Mouse (Mus musculus): Measurements from ENCODE around the gene Hyal2. TPM values are rescaled to one million over a fixed set of nuclear protein-coding genes. Genes with fewer than 3 reads are reported as not detected.
A peak's percentile ranks its signal among the peaks of the same experiment; 100 is the strongest.
"Not testable (repeated sequence)": the region's sequence is repeated elsewhere in the genome, so short reads cannot be mapped to it uniquely, and the experiment has no call there.

Hyal2 gene
- polyA plus RNA-seq, 1 experiment from 2014 or later, result 82.9 TPM

DNA sequence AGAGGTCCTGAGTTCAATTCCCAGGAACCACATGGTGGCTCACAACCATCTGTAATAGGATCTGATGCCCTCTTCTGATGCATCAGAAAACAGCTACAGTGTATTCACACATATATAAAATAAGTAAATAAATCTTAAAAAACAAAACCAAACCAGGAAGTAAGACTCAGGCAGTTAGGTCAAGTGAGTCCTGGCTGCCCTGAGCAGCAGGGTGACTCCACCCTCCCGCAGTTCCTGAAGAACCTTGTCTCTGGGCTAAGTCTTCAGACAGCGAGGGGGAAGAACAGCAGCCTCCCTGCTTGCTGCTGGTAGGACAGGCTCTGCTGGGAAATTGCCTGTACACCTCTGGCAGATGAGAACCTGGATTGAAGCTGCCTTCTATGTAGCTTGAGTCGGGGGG, 11.4 kb upstream of the Hyal2 start:
- 80% methylated on average over 3 of the region's 3 CpGs for WGBS
- no peaks in the 10 kb centered on the region for H3K9me3 ChIP-seq
- H3K9ac ChIP-seq, result no peak overlapping the region

DNA sequence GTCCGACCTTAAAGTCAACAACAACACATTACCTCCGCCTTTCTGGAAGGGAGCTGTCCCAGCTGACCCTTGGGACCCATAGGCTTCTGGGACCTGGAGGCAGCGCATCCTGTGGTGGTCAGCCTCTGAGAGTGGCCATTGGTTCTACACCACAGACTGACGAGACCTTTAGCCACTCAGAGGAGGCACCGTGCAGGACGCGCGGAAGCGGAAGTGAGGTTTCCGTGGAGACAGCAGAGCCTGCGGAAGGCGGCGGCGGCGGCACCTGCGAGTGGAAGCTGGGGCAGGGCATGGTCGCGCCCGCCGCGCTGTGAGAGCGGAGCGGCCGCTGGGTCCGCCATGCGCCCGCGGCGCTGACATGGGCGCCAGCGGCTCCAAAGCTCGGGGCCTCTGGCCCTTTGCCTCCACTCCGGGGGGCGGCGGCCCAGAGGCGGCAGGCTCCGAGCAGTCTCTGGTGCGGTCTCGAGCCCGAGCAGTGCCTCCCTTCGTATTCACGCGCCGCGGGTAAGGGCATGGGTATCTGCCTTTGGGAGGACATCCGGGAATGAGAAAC, 4.6 kb upstream of the Hyal2 start, which contains the start of gene Tusc2:
Tusc2 (plus strand) TSS at position 227 of the 553 bp plus-strand sequence.
- Histone ChIP-seq H3K4me1 (peaks cover 36% of the 10 kb centered on the region), H3K27me3 (replicated peaks) (no peaks in the 10 kb centered on the region), H3K27ac (peak within 1 kb of the TSS; percentile 79), H3K36me3 (replicated peaks) (peaks cover 41% of the 10 kb centered on the region), H3K9ac (peak within 1 kb of the TSS; percentile 91), H3K4me3 (peak within 1 kb of the TSS; percentile 95), H3K4me2 (peak within 1 kb of the TSS; percentile 73), H3K9me3 (no peaks in the 10 kb centered on the region)
- under 1% methylated on average over 46 of the region's 46 CpGs for WGBS
- ATAC-seq (replicated peaks), result peak; percentile 94

More for the DNA sequence above, 11.4 kb upstream of the Hyal2 start:
- Histone ChIP-seq H3K27ac (no peak overlapping the region), H3K27me3 (replicated peaks) (peaks cover 20% of the 10 kb centered on the region), H3K36me3 (replicated peaks) (peaks cover 35% of the 10 kb centered on the region), H3K4me1 (peaks cover 40% of the 10 kb centered on the region), H3K4me2 (peak overlapping the region; percentile 89), H3K4me3 (no peak overlapping the region)
- ATAC-seq (replicated peaks), result no peak

GRCm38 (mm10) chr9:107565556-107565955, 2.2 kb upstream of the Hyal2 start:
- not testable (repeated sequence) for H3K27ac ChIP-seq; H3K4me3 ChIP-seq; H3K27me3 ChIP-seq (replicated peaks); H3K9me3 ChIP-seq; H3K9ac ChIP-seq; ATAC-seq (replicated peaks)
- H3K36me3 ChIP-seq (replicated peaks), result peaks cover 21% of the 10 kb centered on the region; the same call in 1 of the 2 replicates
- 55% methylated on average over 5 of the region's 5 CpGs for WGBS
- H3K4me1 ChIP-seq, result peaks cover 49% of the 10 kb centered on the region
- H3K4me2 ChIP-seq, result peak overlapping the region; percentile 12

- Histone ChIP-seq H3K27me3 (replicated peaks) (no peaks in the 10 kb centered on the region), H3K4me2 (no peak overlapping the region), H3K27ac (no peak overlapping the region), H3K4me3 (no peak overlapping the region), H3K9ac (no peak overlapping the region), H3K9me3 (no peaks in the 10 kb centered on the region), H3K4me1 (peaks cover 55% of the 10 kb centered on the region), H3K36me3 (replicated peaks) (peaks cover 25% of the 10 kb centered on the region; the same call in 1 of the 2 replicates)
- WGBS, result 59% methylated on average over 15 of the region's 15 CpGs
- ATAC-seq (replicated peaks), result no peak
Observed at GRCm38 (mm10) chr9:107566041-107566709, 1.6 kb upstream of the Hyal2 start.

- peaks cover 24% of the 10 kb centered on the region for H3K36me3 ChIP-seq (replicated peaks)
- WGBS, result 61% methylated on average over 3 of the region's 3 CpGs
- no peak for ATAC-seq (replicated peaks)
- H3K27me3 ChIP-seq (replicated peaks), result no peaks in the 10 kb centered on the region
- no peaks in the 10 kb centered on the region for H3K9me3 ChIP-seq
- no peak overlapping the region for H3K9ac ChIP-seq
- H3K4me3 ChIP-seq, result no peak overlapping the region
- peaks cover 62% of the 10 kb centered on the region for H3K4me1 ChIP-seq
- no peak overlapping the region for H3K4me2 ChIP-seq
- H3K27ac ChIP-seq, result no peak overlapping the region
Observed at GRCm38 (mm10) chr9:107566855-107567254, 890 bp upstream of the Hyal2 start.

DNA sequence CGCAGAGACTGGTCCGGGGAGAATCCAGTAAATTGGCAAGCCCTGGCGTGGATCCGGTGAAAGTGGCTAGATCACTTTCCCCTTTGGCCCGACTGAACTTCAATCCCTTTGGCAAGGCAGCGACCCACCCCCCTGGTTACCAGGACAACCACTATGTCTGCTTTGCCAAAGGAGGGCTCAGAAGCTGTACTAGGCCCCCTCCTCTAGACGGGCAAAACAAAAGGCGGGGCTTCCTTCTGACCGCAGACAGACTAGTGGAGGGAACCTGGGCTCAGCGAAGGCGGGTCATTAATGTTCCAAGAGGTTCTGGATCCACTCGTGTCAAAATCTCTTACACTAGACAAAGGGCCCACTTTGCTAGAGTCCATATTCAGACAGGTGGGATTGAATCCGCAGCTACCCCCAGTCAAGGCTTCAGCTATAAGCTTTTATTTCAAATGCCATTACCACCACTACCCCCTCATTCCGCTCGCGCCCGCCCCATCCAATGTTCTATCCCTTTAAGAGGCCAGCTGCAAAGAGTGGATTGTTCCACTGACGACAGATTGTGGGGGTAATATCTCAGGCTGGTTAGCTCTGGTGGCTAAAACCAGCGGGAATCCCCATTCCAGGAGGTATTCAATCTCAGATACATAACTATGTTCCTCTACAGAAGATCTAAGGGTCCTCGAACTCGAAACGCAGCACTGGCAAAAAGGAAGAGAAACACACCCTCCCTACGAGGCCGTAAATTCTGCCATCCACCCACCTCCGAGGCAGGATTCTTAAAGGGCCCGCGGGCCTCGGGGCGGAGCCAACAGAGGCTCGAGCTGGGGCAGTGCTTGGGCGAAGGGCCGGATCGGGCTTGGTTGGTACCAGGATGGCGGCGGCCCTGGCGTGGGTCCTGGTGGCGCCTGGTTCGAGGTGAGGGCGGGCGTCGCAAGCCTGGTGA, 851 bp downstream of the Hyal2 start:
- Histone ChIP-seq H3K27me3 (replicated peaks) (no peaks in the 10 kb centered on the region), H3K4me1 (peaks cover 57% of the 10 kb centered on the region), H3K27ac (peak overlapping the region; percentile 89), H3K4me2 (peak overlapping the region; percentile 84), H3K9ac (peak overlapping the region; percentile 88), H3K9me3 (no peaks in the 10 kb centered on the region), H3K4me3 (peak overlapping the region; percentile 94), H3K36me3 (replicated peaks) (peaks cover 33% of the 10 kb centered on the region)
- ATAC-seq (replicated peaks), result peak; percentile 89
- WGBS, result under 1% methylated on average over 41 of the region's 41 CpGs

GRCm38 (mm10) chr9:107569270-107569669, 1.5 kb downstream of the Hyal2 start:
- Histone ChIP-seq H3K4me2 (peak overlapping the region; percentile 84), H3K9ac (peak overlapping the region; percentile 88), H3K4me1 (peaks cover 51% of the 10 kb centered on the region), H3K4me3 (peak overlapping the region; percentile 94), H3K9me3 (no peaks in the 10 kb centered on the region), H3K27ac (peak overlapping the region; percentile 89), H3K27me3 (replicated peaks) (no peaks in the 10 kb centered on the region), H3K36me3 (replicated peaks) (peaks cover 33% of the 10 kb centered on the region)
- peak; percentile 29; the same call in 1 of the 2 replicates for ATAC-seq (replicated peaks)
- WGBS, result 1% methylated on average over 22 of the region's 23 CpGs

- peak overlapping the region; percentile 89 for H3K27ac ChIP-seq
- 43% methylated on average over 13 of the region's 13 CpGs for WGBS
- H3K9ac ChIP-seq, result peak overlapping the region; percentile 88
- peaks cover 33% of the 10 kb centered on the region for H3K36me3 ChIP-seq (replicated peaks)
- no peaks in the 10 kb centered on the region for H3K9me3 ChIP-seq
- H3K27me3 ChIP-seq (replicated peaks), result no peaks in the 10 kb centered on the region
- H3K4me2 ChIP-seq, result peak overlapping the region; percentile 84
- H3K4me3 ChIP-seq, result peak overlapping the region; percentile 94
- no peak for ATAC-seq (replicated peaks)
- H3K4me1 ChIP-seq, result peaks cover 46% of the 10 kb centered on the region
Observed at GRCm38 (mm10) chr9:107570016-107570415, 2.3 kb downstream of the Hyal2 start.

GRCm38 (mm10) chr9:107570845-107571244, 3.1 kb downstream of the Hyal2 start:
- WGBS, result 95% methylated on average over 21 of the region's 21 CpGs
- H3K4me1 ChIP-seq, result peaks cover 46% of the 10 kb centered on the region
- H3K9me3 ChIP-seq, result no peaks in the 10 kb centered on the region
- H3K27ac ChIP-seq, result no peak overlapping the region
- ATAC-seq (replicated peaks), result no peak
- H3K27me3 ChIP-seq (replicated peaks), result no peaks in the 10 kb centered on the region
- peak overlapping the region; percentile 84 for H3K4me2 ChIP-seq
- no peak overlapping the region for H3K9ac ChIP-seq
- H3K36me3 ChIP-seq (replicated peaks), result peaks cover 28% of the 10 kb centered on the region
- peak overlapping the region; percentile 94 for H3K4me3 ChIP-seq

- ATAC-seq (replicated peaks), result no peak
- H3K36me3 ChIP-seq (replicated peaks), result peaks cover 25% of the 10 kb centered on the region
- no peaks in the 10 kb centered on the region for H3K27me3 ChIP-seq (replicated peaks)
- H3K9ac ChIP-seq, result no peak overlapping the region
- H3K4me3 ChIP-seq, result peak overlapping the region; percentile 6; the same call in 1 of the 2 replicates
- H3K4me1 ChIP-seq, result peaks cover 45% of the 10 kb centered on the region
- peak overlapping the region; percentile 84; the same call in 1 of the 2 replicates for H3K4me2 ChIP-seq
- H3K27ac ChIP-seq, result no peak overlapping the region
- no peaks in the 10 kb centered on the region for H3K9me3 ChIP-seq
- WGBS, result 96% methylated on average over 22 of the region's 22 CpGs
Observed at GRCm38 (mm10) chr9:107571534-107572326, 4.0 kb downstream of the Hyal2 start.

- Histone ChIP-seq H3K9ac (no peak overlapping the region), H3K9me3 (no peaks in the 10 kb centered on the region), H3K27me3 (replicated peaks) (no peaks in the 10 kb centered on the region), H3K27ac (no peak overlapping the region), H3K4me2 (no peak overlapping the region), H3K36me3 (replicated peaks) (peaks cover 25% of the 10 kb centered on the region), H3K4me1 (peaks cover 43% of the 10 kb centered on the region), H3K4me3 (no peak overlapping the region)
- 100% methylated on average over 2 of the region's 2 CpGs for whole genome bisulfite sequencing
- ATAC-seq (replicated peaks), result no peak
Observed at GRCm38 (mm10) chr9:107572327-107572662, 4.5 kb downstream of the Hyal2 start.

Measured in midbrain, embryonic 15.5 days (tissue).